Mouse (Mus musculus): Measurements from ENCODE around the gene Eogt. TPM values are rescaled to one million over a fixed set of nuclear protein-coding genes. Genes with fewer than 3 reads are reported as not detected.

Eogt gene
- polyA plus RNA-seq, 1 experiment = 4.8 TPM

GRCm38 (mm10) chr6:97130979-97131378 lies 18.0 kb downstream of the Eogt start:
- Histone ChIP-seq H3K4me3 (ENCODE audit: low read depth, low read length) (no peak overlapping the region), H3K36me3 (ENCODE audit: control insufficient read depth, insufficient read depth, low read length) (peaks cover 24% of the 10 kb centered on the region), H3K27me3 (ENCODE audit: control insufficient read depth, insufficient read depth, low read length) (no peaks in the 10 kb centered on the region), H3K4me1 (ENCODE audit: control insufficient read depth, insufficient read depth, insufficient read length, low read length) (no peaks in the 10 kb centered on the region), H3K27ac (ENCODE audit: insufficient read depth, low read depth, low read length) (no peak overlapping the region)
- TF ChIP-seq POLR2A (IDR thresholded peaks at IDR 0.05; ENCODE audit: low read depth, low read length) (no peak), CTCF (IDR thresholded peaks at IDR 0.05; ENCODE audit: extremely low read depth, insufficient read length, insufficient replicate concordance, low read depth, low read length) (no peak)
- WGBS = 76% methylated on average over 5 of the region's 5 CpGs

- TF ChIP-seq CTCF (IDR thresholded peaks at IDR 0.05; ENCODE audit: extremely low read depth, insufficient read length, insufficient replicate concordance, low read depth, low read length) = no peak
- no peak for TF ChIP-seq POLR2A (IDR thresholded peaks at IDR 0.05; ENCODE audit: low read depth, low read length)
- 0 out of 2 replicates have a peak overlapping the region, but pooled peaks have one; percentile 18 for H3K27ac ChIP-seq (ENCODE audit: insufficient read depth, low read depth, low read length)
- peaks cover 5% of the 10 kb centered on the region; the same call in 1 of the 2 replicates for H3K36me3 ChIP-seq (ENCODE audit: control insufficient read depth, insufficient read depth, low read length)
- H3K4me1 ChIP-seq (ENCODE audit: control insufficient read depth, insufficient read depth, insufficient read length, low read length) = peaks cover 3% of the 10 kb centered on the region; the same call in 1 of the 2 replicates
- H3K27me3 ChIP-seq (ENCODE audit: control insufficient read depth, insufficient read depth, low read length) = no peaks in the 10 kb centered on the region
- WGBS = 22% methylated on average over 10 of the region's 10 CpGs
- H3K4me3 ChIP-seq (ENCODE audit: low read depth, low read length) = no peak overlapping the region
Measured at GRCm38 (mm10) chr6:97124336-97125010, 24.5 kb downstream of the Eogt start.

GRCm38 (mm10) chr6:97120922-97121321 lies 28.1 kb downstream of the Eogt start:
- WGBS = 64% methylated on average over 4 of the region's 4 CpGs
- H3K27ac ChIP-seq (ENCODE audit: insufficient read depth, low read depth, low read length) = no peak overlapping the region

DNA sequence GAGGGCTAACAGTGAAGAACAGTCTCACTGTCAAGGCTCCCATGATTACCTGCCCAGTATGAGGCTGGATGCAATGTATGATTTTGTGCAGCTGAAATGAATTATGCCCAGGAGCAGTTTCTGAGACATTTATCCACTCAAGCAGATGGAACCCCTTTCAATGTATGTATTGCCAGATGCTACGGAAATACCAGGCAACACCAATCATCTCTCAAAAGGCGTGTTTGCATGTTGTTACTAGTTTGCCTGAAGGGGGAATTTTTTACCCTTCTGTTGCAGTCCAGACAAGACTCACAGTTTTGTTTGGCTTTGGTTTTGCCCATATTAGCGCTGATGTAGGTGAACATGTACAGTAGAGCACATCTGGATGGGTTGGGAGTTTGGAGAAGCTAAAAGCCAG lies 30.7 kb downstream of the Eogt start:
- peaks cover 23% of the 10 kb centered on the region for H3K36me3 ChIP-seq (ENCODE audit: control insufficient read depth, insufficient read depth, low read length)
- H3K27ac ChIP-seq (ENCODE audit: insufficient read depth, low read depth, low read length) = no peak overlapping the region
- H3K4me3 ChIP-seq (ENCODE audit: low read depth, low read length) = no peak overlapping the region
- no peaks in the 10 kb centered on the region for H3K4me1 ChIP-seq (ENCODE audit: control insufficient read depth, insufficient read depth, insufficient read length, low read length)
- WGBS = 93% methylated on average over 3 of the region's 3 CpGs
- TF ChIP-seq POLR2A (IDR thresholded peaks at IDR 0.05; ENCODE audit: low read depth, low read length) (no peak), CTCF (IDR thresholded peaks at IDR 0.05; ENCODE audit: extremely low read depth, insufficient read length, insufficient replicate concordance, low read depth, low read length) (no peak)
- H3K27me3 ChIP-seq (ENCODE audit: control insufficient read depth, insufficient read depth, low read length) = no peaks in the 10 kb centered on the region

More at GRCm38 (mm10) chr6:97120922-97121321, 28.1 kb downstream of the Eogt start:
- H3K36me3 ChIP-seq (ENCODE audit: control insufficient read depth, insufficient read depth, low read length) = peaks cover 16% of the 10 kb centered on the region
- peaks cover 3% of the 10 kb centered on the region; the same call in 1 of the 2 replicates for H3K4me1 ChIP-seq (ENCODE audit: control insufficient read depth, insufficient read depth, insufficient read length, low read length)
- no peak overlapping the region for H3K4me3 ChIP-seq (ENCODE audit: low read depth, low read length)
- TF ChIP-seq CTCF (IDR thresholded peaks at IDR 0.05; ENCODE audit: extremely low read depth, insufficient read length, insufficient replicate concordance, low read depth, low read length) = no peak
- TF ChIP-seq POLR2A (IDR thresholded peaks at IDR 0.05; ENCODE audit: low read depth, low read length) = no peak
- no peaks in the 10 kb centered on the region for H3K27me3 ChIP-seq (ENCODE audit: control insufficient read depth, insufficient read depth, low read length)

- 76% methylated on average over 5 of the region's 5 CpGs for WGBS
- Histone ChIP-seq H3K4me3 (ENCODE audit: low read depth, low read length) (no peak overlapping the region), H3K4me1 (ENCODE audit: control insufficient read depth, insufficient read depth, insufficient read length, low read length) (no peaks in the 10 kb centered on the region), H3K27me3 (ENCODE audit: control insufficient read depth, insufficient read depth, low read length) (no peaks in the 10 kb centered on the region), H3K27ac (ENCODE audit: insufficient read depth, low read depth, low read length) (no peak overlapping the region), H3K36me3 (ENCODE audit: control insufficient read depth, insufficient read depth, low read length) (peaks cover 30% of the 10 kb centered on the region)
- TF ChIP-seq CTCF (IDR thresholded peaks at IDR 0.05; ENCODE audit: extremely low read depth, insufficient read length, insufficient replicate concordance, low read depth, low read length) = no peak
- TF ChIP-seq POLR2A (IDR thresholded peaks at IDR 0.05; ENCODE audit: low read depth, low read length) = no peak
Measured at GRCm38 (mm10) chr6:97116896-97117295, 32.1 kb downstream of the Eogt start.

DNA sequence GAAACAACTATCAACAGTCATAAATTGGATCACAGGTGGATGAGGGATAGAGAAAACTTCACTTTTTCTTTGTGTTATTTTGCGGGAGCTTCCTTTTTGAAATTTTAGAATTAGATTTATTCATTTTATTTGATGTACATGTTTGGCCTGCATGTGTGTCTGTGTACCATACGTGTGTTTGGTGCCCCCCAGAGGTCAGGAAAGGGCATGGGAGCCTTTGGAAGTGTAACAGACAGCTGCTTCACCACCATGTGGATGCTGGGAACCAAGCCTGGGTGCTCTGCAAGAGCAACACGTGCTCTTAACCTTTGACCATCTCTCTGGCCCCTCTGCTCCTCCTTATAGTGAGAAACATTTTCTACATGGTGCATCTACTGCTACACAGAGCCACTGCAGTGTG lies 34.2 kb downstream of the Eogt start:
- Histone ChIP-seq H3K4me1 (ENCODE audit: control insufficient read depth, insufficient read depth, insufficient read length, low read length) (no peaks in the 10 kb centered on the region), H3K27me3 (ENCODE audit: control insufficient read depth, insufficient read depth, low read length) (no peaks in the 10 kb centered on the region), H3K4me3 (ENCODE audit: low read depth, low read length) (no peak overlapping the region), H3K36me3 (ENCODE audit: control insufficient read depth, insufficient read depth, low read length) (peaks cover 33% of the 10 kb centered on the region), H3K27ac (ENCODE audit: insufficient read depth, low read depth, low read length) (no peak overlapping the region)
- TF ChIP-seq CTCF (IDR thresholded peaks at IDR 0.05; ENCODE audit: extremely low read depth, insufficient read length, insufficient replicate concordance, low read depth, low read length) (no peak), POLR2A (IDR thresholded peaks at IDR 0.05; ENCODE audit: low read depth, low read length) (no peak)
- 62% methylated on average over 3 of the region's 3 CpGs for WGBS

GRCm38 (mm10) chr6:97112177-97112576 lies 36.8 kb downstream of the Eogt start:
- H3K4me1 ChIP-seq (ENCODE audit: control insufficient read depth, insufficient read depth, insufficient read length, low read length) = no peaks in the 10 kb centered on the region
- H3K4me3 ChIP-seq (ENCODE audit: low read depth, low read length) = no peak overlapping the region
- 93% methylated on average over 8 of the region's 8 CpGs for WGBS
- TF ChIP-seq CTCF (IDR thresholded peaks at IDR 0.05; ENCODE audit: extremely low read depth, insufficient read length, insufficient replicate concordance, low read depth, low read length) = no peak
- no peak for TF ChIP-seq POLR2A (IDR thresholded peaks at IDR 0.05; ENCODE audit: low read depth, low read length)
- peaks cover 22% of the 10 kb centered on the region for H3K36me3 ChIP-seq (ENCODE audit: control insufficient read depth, insufficient read depth, low read length)
- no peaks in the 10 kb centered on the region for H3K27me3 ChIP-seq (ENCODE audit: control insufficient read depth, insufficient read depth, low read length)
- no peak overlapping the region for H3K27ac ChIP-seq (ENCODE audit: insufficient read depth, low read depth, low read length)
